Mouse (Mus musculus): ENCODE measurements around the gene Jag1. TPM values are rescaled to one million over a fixed set of nuclear protein-coding genes. Genes with fewer than 3 reads are reported as not detected.

The Jag1 gene
- polyA plus RNA-seq, 1 experiment from 2014 or later, result 1.1 TPM

DNA sequence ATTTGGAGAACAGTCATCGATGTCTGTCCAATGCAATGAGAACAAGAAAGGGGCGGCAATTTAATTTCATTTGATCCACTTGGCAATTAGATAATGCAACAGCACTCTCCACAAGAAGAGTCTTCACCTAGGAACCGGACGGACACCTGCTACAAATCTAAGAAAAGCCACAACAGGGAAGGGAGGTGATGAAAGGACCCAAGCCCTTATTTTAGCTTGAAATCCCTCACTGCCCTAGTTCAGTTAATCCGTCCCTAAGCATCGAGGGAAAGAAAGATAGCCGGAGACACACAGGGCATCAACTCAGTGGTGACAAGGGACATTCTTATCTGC is 23.2 kb downstream of the Jag1 start:
- no peaks in the 10 kb centered on the region for H3K36me3 ChIP-seq (replicated peaks; ENCODE audit: insufficient read depth, low read length)
- no peak for ATAC-seq
- WGBS (ENCODE audit: insufficient replicate concordance), result 79% methylated on average over 7 of the region's 7 CpGs
- H3K4me3 ChIP-seq (ENCODE audit: low read depth, low read length), result no peak overlapping the region
- DNase-seq, result no peak
- no peaks in the 10 kb centered on the region for H3K9me3 ChIP-seq (ENCODE audit: low read length)
- H3K9ac ChIP-seq (replicated peaks), result no peak overlapping the region
- no peak overlapping the region for H3K4me2 ChIP-seq (ENCODE audit: low read depth, low read length)
- H3K27ac ChIP-seq (ENCODE audit: low read depth), result no peak overlapping the region
- H3K4me1 ChIP-seq (ENCODE audit: insufficient read depth), result no peaks in the 10 kb centered on the region
- H3K27me3 ChIP-seq (ENCODE audit: insufficient read depth, low read length), result no peaks in the 10 kb centered on the region
- TF ChIP-seq CTCF (IDR thresholded peaks at IDR 0.05; ENCODE audit: low read depth), result no peak
- TF ChIP-seq EP300 (IDR thresholded peaks at IDR 0.05; ENCODE audit: low read depth), result no peak

- TF ChIP-seq CTCF (IDR thresholded peaks at IDR 0.05; ENCODE audit: low read depth) (no peak), EP300 (IDR thresholded peaks at IDR 0.05; ENCODE audit: low read depth) (no peak)
- Histone ChIP-seq H3K4me1 (ENCODE audit: insufficient read depth) (no peaks in the 10 kb centered on the region), H3K27me3 (ENCODE audit: insufficient read depth, low read length) (no peaks in the 10 kb centered on the region), H3K4me2 (ENCODE audit: low read depth, low read length) (no peak overlapping the region), H3K9me3 (ENCODE audit: low read length) (no peaks in the 10 kb centered on the region), H3K36me3 (replicated peaks; ENCODE audit: insufficient read depth, low read length) (no peaks in the 10 kb centered on the region), H3K9ac (replicated peaks) (no peak overlapping the region), H3K27ac (ENCODE audit: low read depth) (no peak overlapping the region), H3K4me3 (ENCODE audit: low read depth, low read length) (no peak overlapping the region)
- WGBS (ENCODE audit: insufficient replicate concordance), result 72% methylated on average over 10 of the region's 10 CpGs
- no peak for ATAC-seq
- DNase-seq, result no peak
These were observed 23.7 kb downstream of the Jag1 start for GRCm38 (mm10) chr2:137092523-137093297.

DNA sequence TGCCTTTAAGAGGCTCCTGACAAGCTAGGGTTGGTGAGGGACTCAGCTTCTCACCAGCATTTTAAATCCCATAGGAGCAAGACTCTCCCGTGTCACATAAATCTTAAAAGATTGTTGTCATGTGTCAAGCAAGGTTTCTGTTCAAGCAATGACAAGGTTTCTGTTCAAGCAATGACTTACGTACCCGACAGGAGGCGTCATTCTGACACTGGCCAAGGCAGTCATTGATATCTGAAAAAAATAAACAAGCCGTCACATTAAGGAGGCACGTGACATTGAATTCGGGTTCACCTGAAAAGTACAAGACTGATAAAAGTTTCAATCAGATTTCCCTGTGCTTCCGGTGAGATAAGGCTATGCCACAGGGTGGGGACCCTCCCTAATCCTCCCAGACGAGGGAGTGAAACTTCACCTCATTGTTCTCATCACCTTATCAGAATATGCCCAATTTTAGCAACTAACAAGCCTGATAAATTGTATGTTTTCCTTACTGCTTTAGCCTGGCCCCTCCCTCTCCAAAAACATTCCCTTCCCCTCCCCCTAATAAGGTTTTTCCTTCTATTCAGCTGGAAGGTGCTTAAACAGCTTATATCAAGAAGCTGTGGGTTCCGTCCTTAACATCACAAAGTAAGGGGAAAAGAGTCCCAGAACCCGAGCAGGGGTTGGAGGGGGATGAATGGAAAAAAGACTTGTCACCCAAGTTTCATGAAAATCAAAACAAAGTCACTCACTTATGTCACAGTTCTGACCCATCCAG is 24.5 kb downstream of the Jag1 start:
- Histone ChIP-seq H3K36me3 (replicated peaks; ENCODE audit: insufficient read depth, low read length) (no peaks in the 10 kb centered on the region), H3K9ac (replicated peaks) (no peak overlapping the region), H3K4me2 (ENCODE audit: low read depth, low read length) (no peak overlapping the region), H3K4me1 (ENCODE audit: insufficient read depth) (no peaks in the 10 kb centered on the region), H3K9me3 (ENCODE audit: low read length) (no peaks in the 10 kb centered on the region), H3K27me3 (ENCODE audit: insufficient read depth, low read length) (no peaks in the 10 kb centered on the region), H3K27ac (ENCODE audit: low read depth) (no peak overlapping the region), H3K4me3 (ENCODE audit: low read depth, low read length) (no peak overlapping the region)
- no peak for TF ChIP-seq EP300 (IDR thresholded peaks at IDR 0.05; ENCODE audit: low read depth)
- TF ChIP-seq CTCF (IDR thresholded peaks at IDR 0.05; ENCODE audit: low read depth), result no peak
- no peak for ATAC-seq
- 67% methylated on average over 11 of the region's 11 CpGs for WGBS (ENCODE audit: insufficient replicate concordance)
- no peak for DNase-seq

DNA sequence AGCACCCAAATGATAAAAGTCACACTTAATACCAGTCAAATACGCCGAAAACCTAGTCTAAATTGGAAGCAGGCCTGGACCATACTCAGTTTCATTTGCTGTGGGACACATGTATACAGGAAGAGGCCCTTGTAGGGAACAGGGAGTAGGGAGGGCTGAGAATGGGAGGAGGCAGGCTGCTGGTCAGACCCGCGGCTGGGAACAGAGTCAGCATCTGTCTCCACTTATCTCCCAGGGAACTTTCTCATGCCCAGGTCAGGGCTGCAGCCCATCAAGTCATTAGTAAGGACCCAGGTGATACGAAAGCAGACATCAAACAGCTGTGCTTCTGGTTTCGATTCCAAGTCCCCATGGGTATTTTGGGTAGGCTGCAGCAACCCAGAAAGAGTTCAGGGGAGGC is 28.7 kb downstream of the Jag1 start:
- Histone ChIP-seq H3K36me3 (replicated peaks; ENCODE audit: insufficient read depth, low read length) (no peaks in the 10 kb centered on the region; the same call in 1 of the 2 replicates), H3K27ac (ENCODE audit: low read depth) (no peak overlapping the region), H3K4me2 (ENCODE audit: low read depth, low read length) (no peak overlapping the region), H3K27me3 (ENCODE audit: insufficient read depth, low read length) (no peaks in the 10 kb centered on the region), H3K9me3 (ENCODE audit: low read length) (no peaks in the 10 kb centered on the region), H3K9ac (replicated peaks) (no peak overlapping the region), H3K4me3 (ENCODE audit: low read depth, low read length) (no peak overlapping the region), H3K4me1 (ENCODE audit: insufficient read depth) (no peaks in the 10 kb centered on the region)
- DNase-seq (no peak), ATAC-seq (no peak)
- no peak for TF ChIP-seq EP300 (IDR thresholded peaks at IDR 0.05; ENCODE audit: low read depth)
- no peak for TF ChIP-seq CTCF (IDR thresholded peaks at IDR 0.05; ENCODE audit: low read depth)
- WGBS (ENCODE audit: insufficient replicate concordance), result 66% methylated on average over 6 of the region's 6 CpGs

DNA sequence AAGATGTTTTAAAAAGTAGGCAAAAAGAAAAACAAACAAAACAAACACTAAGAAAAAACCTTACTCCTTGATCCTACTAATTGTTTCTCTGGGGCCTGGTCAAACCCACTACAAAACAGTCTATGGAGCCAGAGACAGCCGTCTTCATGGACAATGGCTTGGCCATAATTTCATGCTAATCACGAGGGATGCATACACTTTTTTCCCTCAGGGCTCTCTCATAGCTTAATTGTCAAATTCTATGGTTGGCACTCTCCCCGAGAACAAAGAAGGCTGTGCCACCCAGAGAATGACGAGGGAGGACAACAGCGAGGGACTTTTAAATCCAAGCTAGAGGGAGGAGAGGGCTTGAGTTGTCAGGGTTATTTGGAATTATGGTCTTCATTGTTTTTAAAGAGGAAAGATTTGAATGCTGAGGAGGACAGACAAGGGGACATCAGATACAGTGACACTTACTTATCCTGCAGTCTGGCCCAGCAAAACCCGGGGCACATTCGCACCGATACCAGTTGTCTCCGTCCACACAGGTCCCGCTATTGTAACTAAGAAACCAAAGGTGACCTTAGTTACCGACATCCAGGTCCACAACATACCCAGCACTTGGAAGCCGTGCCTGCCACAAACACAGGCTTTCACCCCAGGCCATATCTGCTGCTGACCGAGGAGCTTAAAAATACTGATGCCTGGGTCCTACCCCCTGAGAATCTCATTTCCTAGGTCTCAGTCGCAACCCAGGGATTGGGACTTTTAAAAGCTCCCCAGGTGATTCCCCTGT is 29.6 kb downstream of the Jag1 start:
- Histone ChIP-seq H3K27ac (ENCODE audit: low read depth) (no peak overlapping the region), H3K36me3 (replicated peaks; ENCODE audit: insufficient read depth, low read length) (no peaks in the 10 kb centered on the region; the same call in 1 of the 2 replicates), H3K9ac (replicated peaks) (no peak overlapping the region), H3K4me2 (ENCODE audit: low read depth, low read length) (no peak overlapping the region), H3K9me3 (ENCODE audit: low read length) (no peaks in the 10 kb centered on the region), H3K4me3 (ENCODE audit: low read depth, low read length) (no peak overlapping the region), H3K27me3 (ENCODE audit: insufficient read depth, low read length) (no peaks in the 10 kb centered on the region), H3K4me1 (ENCODE audit: insufficient read depth) (no peaks in the 10 kb centered on the region)
- 85% methylated on average over 14 of the region's 14 CpGs for WGBS (ENCODE audit: insufficient replicate concordance)
- TF ChIP-seq EP300 (IDR thresholded peaks at IDR 0.05; ENCODE audit: low read depth), result no peak
- TF ChIP-seq CTCF (IDR thresholded peaks at IDR 0.05; ENCODE audit: low read depth), result no peak
- DNase-seq, result no peak
- ATAC-seq, result no peak

DNA sequence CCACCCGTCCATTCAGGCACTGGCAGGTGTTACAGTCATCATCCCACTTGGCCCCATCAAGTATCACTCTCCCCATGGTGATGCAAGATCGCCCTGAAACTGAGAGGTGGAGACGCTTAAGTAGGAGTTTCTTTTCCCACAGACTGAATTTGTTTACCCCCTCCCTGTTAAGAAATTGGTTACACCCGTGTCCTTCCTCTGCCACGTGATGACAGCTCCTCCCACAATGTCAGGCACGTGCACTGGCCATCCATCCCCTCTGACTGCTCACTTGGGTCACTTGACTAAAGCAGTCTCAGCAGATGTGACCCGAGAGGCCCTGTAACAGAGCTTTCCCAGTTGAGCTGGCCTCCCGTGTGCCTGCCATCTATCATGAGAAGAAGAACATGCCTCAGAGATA is 31.2 kb downstream of the Jag1 start:
- Histone ChIP-seq H3K9ac (replicated peaks) (no peak overlapping the region), H3K4me2 (ENCODE audit: low read depth, low read length) (no peak overlapping the region), H3K9me3 (ENCODE audit: low read length) (no peaks in the 10 kb centered on the region), H3K36me3 (replicated peaks; ENCODE audit: insufficient read depth, low read length) (no peaks in the 10 kb centered on the region; the same call in 1 of the 2 replicates), H3K27me3 (ENCODE audit: insufficient read depth, low read length) (no peaks in the 10 kb centered on the region), H3K4me1 (ENCODE audit: insufficient read depth) (no peaks in the 10 kb centered on the region), H3K27ac (ENCODE audit: low read depth) (no peak overlapping the region), H3K4me3 (ENCODE audit: low read depth, low read length) (no peak overlapping the region)
- ATAC-seq (no peak), DNase-seq (no peak)
- 69% methylated on average over 8 of the region's 8 CpGs for WGBS (ENCODE audit: insufficient replicate concordance)
- TF ChIP-seq EP300 (IDR thresholded peaks at IDR 0.05; ENCODE audit: low read depth) (no peak), CTCF (IDR thresholded peaks at IDR 0.05; ENCODE audit: low read depth) (no peak)

Data from liver, postnatal 0 days (tissue).